Mouse (Mus musculus): ENCODE data around the gene Fam227a. TPM values are rescaled to one million over a fixed set of nuclear protein-coding genes. Genes with fewer than 3 reads are reported as not detected.

Fam227a gene
- total and polyA plus RNA-seq, 3 experiments = 0.35 to 0.60 TPM; not detected in 1

DNA sequence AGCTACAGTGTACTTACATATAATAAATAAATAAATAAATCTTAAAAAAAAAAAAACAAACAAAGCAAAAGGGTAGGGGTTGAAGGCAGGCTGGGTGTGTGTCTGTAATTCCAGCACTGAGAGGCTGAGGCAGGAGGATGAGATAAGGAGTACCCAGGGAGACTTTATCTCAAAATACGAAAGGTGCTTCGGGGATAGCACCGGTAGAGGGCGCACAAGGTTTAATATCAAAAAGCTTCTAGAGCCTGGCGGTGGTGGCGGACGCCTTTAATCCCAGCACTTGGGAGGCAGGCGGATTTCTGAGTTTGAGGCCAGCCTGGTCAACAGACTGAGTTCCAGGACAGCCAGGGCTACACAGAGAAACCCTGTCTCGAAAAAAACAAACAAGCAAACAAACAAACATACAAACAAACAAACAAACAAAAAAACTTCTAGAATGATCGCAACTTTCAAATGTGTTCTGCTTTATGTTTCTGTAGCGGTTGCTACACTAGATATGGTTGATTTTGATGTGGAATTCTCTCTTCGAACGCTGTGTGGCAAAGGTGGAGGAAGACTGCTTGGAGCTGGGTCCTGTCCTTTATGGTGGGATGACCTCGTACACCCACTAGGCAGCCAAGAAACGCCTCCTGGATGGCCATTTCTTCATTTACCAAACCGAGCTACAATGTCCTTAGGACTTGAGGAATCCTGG lies 772 bp downstream of the Fam227a start (continued):
- peak; percentile 54 for TF ChIP-seq RAD21 (IDR thresholded peaks at IDR 0.05; ENCODE audit: low read depth, low read length)
- TF ChIP-seq ZNF384 (IDR thresholded peaks at IDR 0.05; ENCODE audit: low read depth, low read length) = no peak
- no peak for TF ChIP-seq NELFE (IDR thresholded peaks at IDR 0.05; ENCODE audit: low read depth, low read length)
- TF ChIP-seq ETS1 (IDR thresholded peaks at IDR 0.05; ENCODE audit: low read depth, low read length) = peak; percentile 13; the same call in 1 of the 2 replicates

DNA sequence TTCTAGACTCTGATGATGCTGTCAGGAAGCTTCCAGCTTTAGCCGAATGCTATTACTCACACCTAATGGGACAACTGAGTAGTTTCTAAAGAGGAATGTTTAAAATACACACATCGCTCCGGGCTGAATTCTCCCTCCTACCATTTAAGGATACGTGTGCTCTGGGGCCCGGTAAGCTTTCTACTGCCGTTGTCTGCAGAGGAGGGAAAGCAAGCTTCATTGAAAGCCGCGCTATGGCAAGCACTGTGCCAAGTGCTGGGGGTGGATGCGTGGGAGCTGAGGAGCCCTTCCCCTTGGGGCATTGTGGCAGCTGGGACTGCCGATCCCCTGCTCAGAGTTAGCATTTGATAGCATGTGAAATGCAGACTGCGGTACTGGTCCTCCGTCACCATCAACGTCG lies 2.3 kb downstream of the Fam227a start:
- no peak for TF ChIP-seq TAL1 (IDR thresholded peaks at IDR 0.05; ENCODE audit: low read length)
- no peak for TF ChIP-seq POLR2AphosphoS5 (IDR thresholded peaks at IDR 0.05; ENCODE audit: borderline replicate concordance, low read depth, low read length)
- no peak for TF ChIP-seq BHLHE40 (IDR thresholded peaks at IDR 0.05; ENCODE audit: borderline replicate concordance, low read depth, low read length)
- no peak for TF ChIP-seq TCF12 (IDR thresholded peaks at IDR 0.05; ENCODE audit: low read depth, low read length)
- TF ChIP-seq SMC3 (IDR thresholded peaks at IDR 0.05; ENCODE audit: low read depth, low read length) = no peak
- TF ChIP-seq USF2 (IDR thresholded peaks at IDR 0.05; ENCODE audit: borderline replicate concordance in 1 of 2, insufficient read depth in 1 of 2, low read depth in 1 of 2, low read length in 2 of 2) = no peak
- TF ChIP-seq GATA1 (IDR thresholded peaks at IDR 0.05; ENCODE audit: low read depth, low read length) = no peak
- no peak for TF ChIP-seq CHD1 (IDR thresholded peaks at IDR 0.05; ENCODE audit: low read depth, low read length)
- TF ChIP-seq E2F4 (IDR thresholded peaks at IDR 0.05; ENCODE audit: borderline replicate concordance, low read depth, low read length) = no peak
- TF ChIP-seq RCOR1 (IDR thresholded peaks at IDR 0.05; ENCODE audit: low read depth, low read length) = no peak
- TF ChIP-seq ZKSCAN1 (IDR thresholded peaks at IDR 0.05; ENCODE audit: low read depth, low read length) = no peak
- no peak for TF ChIP-seq MAZ (IDR thresholded peaks at IDR 0.05; ENCODE audit: low read depth, low read length)
- TF ChIP-seq ZNF384 (IDR thresholded peaks at IDR 0.05; ENCODE audit: low read depth, low read length) = no peak
- no peak for TF ChIP-seq POLR2AphosphoS2 (IDR thresholded peaks at IDR 0.05; ENCODE audit: low read length)
- no peak for TF ChIP-seq HCFC1 (IDR thresholded peaks at IDR 0.05; ENCODE audit: low read depth, low read length)
- H3K79me2 ChIP-seq (ENCODE audit: control insufficient read depth, insufficient read depth, low read length, poor library complexity) = no peaks in the 10 kb centered on the region; the same call in 1 of the 2 replicates
- H3K9ac ChIP-seq (ENCODE audit: control insufficient read depth, low read depth, low read length, poor library complexity, severe bottlenecking) = no peak overlapping the region
- no peak for DNase-seq (ENCODE audit: low read depth, low spot score)
- H3K36me3 ChIP-seq (ENCODE audit: control insufficient read depth in 1 of 2, insufficient read depth in 2 of 2, low read length in 2 of 2) = peaks cover 0 to 7% of the 10 kb centered on the region in 2 experiments; a peak in 2 of 4 replicates
- H3K27me3 ChIP-seq (ENCODE audit: control insufficient read depth in 1 of 2, insufficient read depth in 2 of 2, low read length in 2 of 2) = no peaks in the 10 kb centered on the region
- peaks cover 0 to 8% of the 10 kb centered on the region in 2 experiments; a peak in 2 of 4 replicates for H3K4me1 ChIP-seq (ENCODE audit: control insufficient read depth in 1 of 2, insufficient read depth in 2 of 2, low read length in 2 of 2)
- H3K27ac ChIP-seq (ENCODE audit: control insufficient read depth, low read depth, low read length) = no peak overlapping the region
- no peaks in the 10 kb centered on the region for H3K9me3 ChIP-seq (replicated peaks; ENCODE audit: insufficient read depth, low read length)
- H3K4me3 ChIP-seq (ENCODE audit: control insufficient read depth in 1 of 2, insufficient read depth in 1 of 2, low read depth in 2 of 2, low read length in 2 of 2) = no peak overlapping the region

Data from MEL (cell line).